Mouse (Mus musculus): Measurements from ENCODE around the gene Tnni2. TPM values are rescaled to one million over a fixed set of nuclear protein-coding genes. Genes with fewer than 3 reads are reported as not detected.

Gene Tnni2
- polyA plus RNA-seq, 1 experiment, result 4.3 TPM

- TF ChIP-seq CTCF (IDR thresholded peaks at IDR 0.05; ENCODE audit: borderline replicate concordance, control insufficient read depth, extremely low read depth, insufficient read depth, low read length, poor library complexity) (no peak), POLR2A (IDR thresholded peaks at IDR 0.05; ENCODE audit: control insufficient read depth, extremely low read depth, insufficient read depth, low read length, poor library complexity) (no peak)
- H3K27ac ChIP-seq (ENCODE audit: control insufficient read depth, insufficient read depth, low read length), result no peak overlapping the region
- DNase-seq, result no peak
Observed at GRCm38 (mm10) chr7:142409603-142410002, 32.0 kb upstream of the Tnni2 start.

GRCm38 (mm10) chr7:142413285-142413684, 28.3 kb upstream of the Tnni2 start:
- no peak for DNase-seq
- Histone ChIP-seq H3K27me3 (ENCODE audit: control insufficient read depth, insufficient read depth, low read length) (no peaks in the 10 kb centered on the region), H3K4me3 (ENCODE audit: control insufficient read depth, insufficient read depth, low read length) (no peak overlapping the region), H3K27ac (ENCODE audit: control insufficient read depth, insufficient read depth, low read length) (no peak overlapping the region), H3K36me3 (ENCODE audit: control insufficient read depth, insufficient read depth, low read length) (no peaks in the 10 kb centered on the region), H3K4me1 (replicated peaks; ENCODE audit: control insufficient read depth, insufficient read depth, low read length) (no peaks in the 10 kb centered on the region)
- no peak for TF ChIP-seq CTCF (IDR thresholded peaks at IDR 0.05; ENCODE audit: borderline replicate concordance, control insufficient read depth, extremely low read depth, insufficient read depth, low read length, poor library complexity)
- no peak for TF ChIP-seq POLR2A (IDR thresholded peaks at IDR 0.05; ENCODE audit: control insufficient read depth, extremely low read depth, insufficient read depth, low read length, poor library complexity)
- WGBS, result 98% methylated on average over 6 of the region's 6 CpGs

More at GRCm38 (mm10) chr7:142409603-142410002, 32.0 kb upstream of the Tnni2 start:
- Histone ChIP-seq H3K27me3 (ENCODE audit: control insufficient read depth, insufficient read depth, low read length) (no peaks in the 10 kb centered on the region), H3K4me1 (replicated peaks; ENCODE audit: control insufficient read depth, insufficient read depth, low read length) (no peaks in the 10 kb centered on the region), H3K4me3 (ENCODE audit: control insufficient read depth, insufficient read depth, low read length) (no peak overlapping the region), H3K36me3 (ENCODE audit: control insufficient read depth, insufficient read depth, low read length) (no peaks in the 10 kb centered on the region)
- WGBS, result 96% methylated on average over 3 of the region's 3 CpGs

GRCm38 (mm10) chr7:142415314-142415713, 26.3 kb upstream of the Tnni2 start:
- WGBS, result 79% methylated on average over 4 of the region's 4 CpGs
- DNase-seq, result no peak
- TF ChIP-seq CTCF (IDR thresholded peaks at IDR 0.05; ENCODE audit: borderline replicate concordance, control insufficient read depth, extremely low read depth, insufficient read depth, low read length, poor library complexity) (no peak), POLR2A (IDR thresholded peaks at IDR 0.05; ENCODE audit: control insufficient read depth, extremely low read depth, insufficient read depth, low read length, poor library complexity) (no peak)
- Histone ChIP-seq H3K4me1 (replicated peaks; ENCODE audit: control insufficient read depth, insufficient read depth, low read length) (no peaks in the 10 kb centered on the region), H3K36me3 (ENCODE audit: control insufficient read depth, insufficient read depth, low read length) (no peaks in the 10 kb centered on the region), H3K4me3 (ENCODE audit: control insufficient read depth, insufficient read depth, low read length) (no peak overlapping the region), H3K27me3 (ENCODE audit: control insufficient read depth, insufficient read depth, low read length) (no peaks in the 10 kb centered on the region), H3K27ac (ENCODE audit: control insufficient read depth, insufficient read depth, low read length) (no peak overlapping the region)

GRCm38 (mm10) chr7:142416225-142416624, 25.4 kb upstream of the Tnni2 start:
- Histone ChIP-seq H3K27ac (ENCODE audit: control insufficient read depth, insufficient read depth, low read length) (no peak overlapping the region), H3K27me3 (ENCODE audit: control insufficient read depth, insufficient read depth, low read length) (no peaks in the 10 kb centered on the region), H3K36me3 (ENCODE audit: control insufficient read depth, insufficient read depth, low read length) (no peaks in the 10 kb centered on the region), H3K4me1 (replicated peaks; ENCODE audit: control insufficient read depth, insufficient read depth, low read length) (peaks cover 4% of the 10 kb centered on the region), H3K4me3 (ENCODE audit: control insufficient read depth, insufficient read depth, low read length) (no peak overlapping the region)
- TF ChIP-seq CTCF (IDR thresholded peaks at IDR 0.05; ENCODE audit: borderline replicate concordance, control insufficient read depth, extremely low read depth, insufficient read depth, low read length, poor library complexity) (no peak), POLR2A (IDR thresholded peaks at IDR 0.05; ENCODE audit: control insufficient read depth, extremely low read depth, insufficient read depth, low read length, poor library complexity) (no peak)
- no peak for DNase-seq
- WGBS, result 97% methylated on average over 3 of the region's 3 CpGs

- TF ChIP-seq POLR2A (IDR thresholded peaks at IDR 0.05; ENCODE audit: control insufficient read depth, extremely low read depth, insufficient read depth, low read length, poor library complexity) (no peak), CTCF (IDR thresholded peaks at IDR 0.05; ENCODE audit: borderline replicate concordance, control insufficient read depth, extremely low read depth, insufficient read depth, low read length, poor library complexity) (no peak)
- Histone ChIP-seq H3K4me3 (ENCODE audit: control insufficient read depth, insufficient read depth, low read length) (no peak overlapping the region), H3K4me1 (replicated peaks; ENCODE audit: control insufficient read depth, insufficient read depth, low read length) (peaks cover 17% of the 10 kb centered on the region), H3K27ac (ENCODE audit: control insufficient read depth, insufficient read depth, low read length) (no peak overlapping the region), H3K27me3 (ENCODE audit: control insufficient read depth, insufficient read depth, low read length) (no peaks in the 10 kb centered on the region), H3K36me3 (ENCODE audit: control insufficient read depth, insufficient read depth, low read length) (no peaks in the 10 kb centered on the region)
- no peak for DNase-seq
- WGBS, result 93% methylated on average over 2 of the region's 2 CpGs
Observed at GRCm38 (mm10) chr7:142418027-142418426, 23.6 kb upstream of the Tnni2 start.

- TF ChIP-seq CTCF (IDR thresholded peaks at IDR 0.05; ENCODE audit: borderline replicate concordance, control insufficient read depth, extremely low read depth, insufficient read depth, low read length, poor library complexity) (no peak), POLR2A (IDR thresholded peaks at IDR 0.05; ENCODE audit: control insufficient read depth, extremely low read depth, insufficient read depth, low read length, poor library complexity) (no peak)
- H3K4me1 ChIP-seq (replicated peaks; ENCODE audit: control insufficient read depth, insufficient read depth, low read length), result peaks cover 20% of the 10 kb centered on the region
- 92% methylated on average over 8 of the region's 8 CpGs for WGBS
- H3K27me3 ChIP-seq (ENCODE audit: control insufficient read depth, insufficient read depth, low read length), result no peaks in the 10 kb centered on the region
- no peak for DNase-seq
- H3K27ac ChIP-seq (ENCODE audit: control insufficient read depth, insufficient read depth, low read length), result no peak overlapping the region
- no peak overlapping the region for H3K4me3 ChIP-seq (ENCODE audit: control insufficient read depth, insufficient read depth, low read length)
- no peaks in the 10 kb centered on the region for H3K36me3 ChIP-seq (ENCODE audit: control insufficient read depth, insufficient read depth, low read length)
Observed at GRCm38 (mm10) chr7:142418679-142419078, 22.9 kb upstream of the Tnni2 start.

GRCm38 (mm10) chr7:142419887-142420286, 21.7 kb upstream of the Tnni2 start:
- Histone ChIP-seq H3K27me3 (ENCODE audit: control insufficient read depth, insufficient read depth, low read length) (no peaks in the 10 kb centered on the region), H3K36me3 (ENCODE audit: control insufficient read depth, insufficient read depth, low read length) (no peaks in the 10 kb centered on the region), H3K4me1 (replicated peaks; ENCODE audit: control insufficient read depth, insufficient read depth, low read length) (peaks cover 20% of the 10 kb centered on the region), H3K27ac (ENCODE audit: control insufficient read depth, insufficient read depth, low read length) (no peak overlapping the region), H3K4me3 (ENCODE audit: control insufficient read depth, insufficient read depth, low read length) (no peak overlapping the region)
- no peak for DNase-seq
- WGBS, result 90% methylated on average over 5 of the region's 5 CpGs
- no peak for TF ChIP-seq POLR2A (IDR thresholded peaks at IDR 0.05; ENCODE audit: control insufficient read depth, extremely low read depth, insufficient read depth, low read length, poor library complexity)
- no peak for TF ChIP-seq CTCF (IDR thresholded peaks at IDR 0.05; ENCODE audit: borderline replicate concordance, control insufficient read depth, extremely low read depth, insufficient read depth, low read length, poor library complexity)
